Mouse (Mus musculus) kidney, adult 2 months (tissue): ENCODE measurements at regions not wholly inside any gene's neighbourhood (a gene's known extent, or its start where the extent isn't known, plus 50 kb on each side); places are given as distances from the start of the nearest gene placed in this dataset.

Source experiments
- CTCF ChIP-seq: fragments of 200-500 bp; conservative IDR thresholded peaks from 2 replicates; pipeline ENCODE4 v1.5.1; 2011; ENCODE audit warnings: low read depth, mild to moderate bottlenecking, control low read depth, low read length, moderate library complexity, mixed read lengths; ENCODE audit not compliant: insufficient read depth, insufficient read length
- POLR2A ChIP-seq: fragments of 200-500 bp; IDR thresholded peaks from one replicate; pipeline ENCODE4 v1.6.1; 2011; ENCODE audit warnings: low read depth, low read length, control low read depth

GRCm38 (mm10) chr10:119142307-119142706, 97.5 kb downstream of the Cand1 start:
- TF ChIP-seq POLR2A (no peak), CTCF (no peak)
